Mouse (Mus musculus) thymus, postnatal 10 days (tissue): ENCODE results near the gene Kdm5c.
"Not testable (repeated sequence)": the region's sequence is repeated elsewhere in the genome, so short reads cannot be mapped to it uniquely, and the experiment has no call there.

ENCODE experiments used
- DNase-seq, 2 experiments: peaks; one replicate each; pipeline ENCODE4 v3.0.0; 2021; ENCODE audit warnings: low spot score in 2 of 2

The Kdm5c gene

GRCm38 (mm10) chrX:152232781-152233763 lies at the start of gene Kdm5c:
Gene Kdm5c, plus strand, starts transcription at chrX:152233020.
- DNase-seq = peak; percentile 82 to 95

DNA sequence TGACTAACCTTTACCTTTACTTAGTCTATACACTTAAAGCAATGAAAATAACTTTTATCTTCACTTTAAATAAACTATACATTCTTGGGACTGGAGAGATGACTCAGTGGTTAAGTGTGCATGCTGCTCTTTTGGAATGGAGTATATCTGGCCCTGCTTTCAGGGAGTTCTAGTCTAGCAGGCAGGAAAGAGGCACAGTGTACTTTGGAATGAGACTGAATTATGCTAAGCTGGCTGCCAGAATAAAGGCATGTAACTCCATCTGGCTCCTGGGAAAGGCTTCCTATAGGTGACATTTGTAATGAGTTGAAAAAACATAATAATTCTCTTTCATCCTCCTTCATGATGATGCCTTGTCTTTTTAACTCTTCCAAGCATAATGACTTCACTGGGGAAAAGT lies 45.7 kb upstream of the Kdm5c start:
- no peak for DNase-seq

- DNase-seq = no peak
These were observed 41.6 kb upstream of the Kdm5c start for GRCm38 (mm10) chrX:152191266-152191665.

DNA sequence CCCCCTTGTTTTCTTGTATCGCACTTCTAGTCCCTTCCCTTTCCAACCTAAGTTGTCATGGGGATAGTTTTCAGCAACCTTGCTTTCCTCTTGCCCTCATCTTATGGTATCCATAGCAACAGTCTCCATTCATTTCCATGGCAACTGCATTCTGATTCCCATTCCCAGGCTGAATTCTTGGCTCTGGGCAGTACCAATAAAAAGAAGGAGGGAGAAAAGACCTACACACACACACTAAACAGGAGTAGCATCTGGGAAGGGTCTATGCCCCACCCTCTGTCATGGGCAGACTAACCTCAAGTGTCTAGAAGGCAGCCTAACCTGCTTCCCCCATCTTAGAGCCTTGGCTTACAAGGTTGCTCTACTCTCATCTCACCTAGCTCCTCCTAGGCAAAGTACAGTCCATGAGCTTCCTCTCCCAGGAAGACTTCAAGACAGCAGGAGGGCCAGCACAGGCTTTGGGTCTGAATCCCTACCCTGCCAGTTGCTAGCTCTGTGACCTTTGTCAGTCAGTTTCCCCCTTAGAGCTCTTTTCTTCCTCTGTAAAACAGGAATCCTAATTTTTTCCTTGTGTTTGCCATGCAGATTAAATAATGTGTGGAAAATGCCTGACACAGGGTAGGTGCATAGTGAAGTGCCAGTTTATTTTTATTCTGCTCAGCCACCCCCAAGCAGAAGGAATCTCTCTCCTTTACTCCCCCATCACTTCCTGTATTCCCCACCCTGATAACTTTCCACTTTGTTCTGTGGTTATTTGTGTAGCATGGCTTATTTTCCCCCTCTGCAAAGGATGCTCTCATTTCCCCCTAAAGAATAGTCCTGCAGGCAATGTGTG lies 34.8 kb upstream of the Kdm5c start:
- no peak for DNase-seq

GRCm38 (mm10) chrX:152201737-152202421 lies 30.9 kb upstream of the Kdm5c start:
- no peak for DNase-seq

DNA sequence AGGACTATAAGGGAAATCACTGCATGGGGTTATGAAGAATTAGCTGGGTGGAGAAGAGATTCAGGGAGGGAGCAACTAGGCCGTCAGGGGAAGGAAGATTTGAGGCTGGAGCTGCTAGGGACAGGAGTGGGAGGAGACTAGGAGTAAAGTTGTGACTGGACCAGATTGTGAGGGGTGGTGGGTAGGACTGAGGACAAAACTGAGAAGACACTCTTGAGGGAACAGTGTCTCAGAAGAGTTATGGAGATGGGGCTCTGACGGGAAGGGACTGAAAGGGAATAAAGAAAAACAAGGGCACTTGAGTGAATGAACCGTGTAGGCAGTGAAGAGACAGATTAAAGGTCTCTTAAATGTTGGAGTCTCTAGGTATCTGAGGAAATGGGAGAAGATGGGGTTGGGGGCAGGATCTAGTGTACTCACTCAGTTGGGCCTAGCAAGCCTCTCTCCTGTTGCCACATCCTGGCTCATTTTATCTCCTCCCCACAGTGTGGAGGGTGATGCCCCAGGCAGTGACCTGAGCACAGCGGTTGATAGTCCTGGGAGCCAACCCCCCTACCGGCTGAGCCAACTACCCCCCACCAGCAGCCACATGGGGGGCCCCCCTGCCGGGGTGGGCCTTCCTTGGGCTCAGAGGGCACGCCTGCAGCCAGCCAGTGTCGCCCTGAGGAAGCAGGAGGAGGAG lies 30.3 kb upstream of the Kdm5c start:
- DNase-seq = no peak

- no peak for DNase-seq
These were observed 29.6 kb upstream of the Kdm5c start for GRCm38 (mm10) chrX:152203247-152203646.

DNA sequence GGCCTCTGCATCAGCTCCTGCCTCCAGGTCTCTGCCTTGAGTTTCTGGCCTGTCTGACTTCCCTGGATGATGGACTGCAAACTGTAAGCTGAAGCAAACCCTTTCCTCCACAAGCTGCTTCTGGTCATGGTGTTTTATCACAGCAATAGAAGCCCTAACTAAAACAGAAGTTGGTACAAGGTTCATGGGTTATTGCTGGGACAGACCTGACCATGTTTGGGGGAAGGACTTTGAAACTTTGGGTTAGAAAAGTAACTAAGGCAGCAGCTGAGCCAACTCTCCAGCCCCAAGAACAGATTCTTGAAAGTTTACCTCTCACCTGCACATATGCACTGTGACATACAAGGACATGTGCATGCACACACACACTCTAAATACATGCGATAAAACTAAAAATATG lies 27.3 kb upstream of the Kdm5c start:
- no peak for DNase-seq

- no peak for DNase-seq
These were observed 18.1 kb upstream of the Kdm5c start for GRCm38 (mm10) chrX:152214703-152215102.

DNA sequence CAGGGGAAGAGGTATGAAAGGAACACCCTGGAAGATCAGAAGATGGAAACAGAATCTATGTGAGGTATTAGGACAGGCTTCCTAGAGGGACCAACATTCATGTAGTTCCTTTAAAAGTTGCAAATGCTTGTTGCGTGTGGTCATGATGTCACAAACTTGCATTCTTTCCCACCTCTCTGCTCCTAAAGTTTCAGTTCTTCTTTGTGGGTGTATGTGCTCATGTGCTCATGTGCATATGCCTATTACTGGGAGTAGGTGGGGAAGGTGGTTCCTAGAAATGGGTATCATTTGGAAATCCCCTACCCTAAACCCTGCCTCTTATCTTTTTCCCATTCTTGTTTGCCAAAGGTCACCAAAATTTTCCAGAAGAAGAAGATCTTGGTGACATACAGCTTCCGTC lies 14.3 kb upstream of the Kdm5c start:
- DNase-seq = no peak

DNA sequence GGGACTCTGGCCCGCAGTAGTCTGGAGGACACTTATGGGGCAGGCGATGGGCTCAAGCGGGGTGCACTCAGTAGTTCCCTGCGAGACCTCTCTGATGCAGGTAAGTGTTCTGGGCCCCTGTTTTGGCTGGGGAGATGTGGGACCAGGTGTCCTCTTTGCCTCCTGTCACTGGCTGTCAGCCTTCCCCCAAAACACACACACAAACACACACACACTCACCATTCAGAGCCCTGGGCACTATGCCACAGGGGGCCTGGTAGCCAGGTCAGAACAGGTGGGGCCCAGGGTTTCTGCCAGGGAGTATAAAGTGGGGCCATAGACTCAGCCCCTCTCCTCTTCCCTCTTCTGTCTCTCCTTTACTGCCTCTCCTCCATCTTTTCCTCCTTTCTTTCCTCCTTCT lies 11.1 kb upstream of the Kdm5c start:
- no peak for DNase-seq

DNA sequence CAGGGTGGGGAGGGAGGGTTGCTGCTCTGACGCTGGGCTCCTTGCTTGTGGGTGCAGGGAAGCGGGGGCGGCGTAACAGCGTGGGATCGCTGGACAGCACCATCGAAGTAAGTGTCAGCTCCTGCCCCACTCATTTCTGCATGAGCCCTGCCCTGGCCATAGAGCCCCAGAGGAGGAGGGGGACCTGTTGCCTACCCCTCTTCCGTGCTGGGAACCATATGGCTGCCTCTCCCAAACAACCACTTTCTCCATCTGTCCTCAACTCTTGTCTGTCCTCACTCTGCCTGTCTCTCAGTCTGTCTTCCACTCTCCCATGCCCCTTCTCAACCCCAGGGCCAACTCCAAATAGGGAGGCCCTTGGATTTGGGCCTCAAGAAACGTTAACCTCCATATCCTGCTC lies 10.6 kb upstream of the Kdm5c start:
- DNase-seq = no peak

DNA sequence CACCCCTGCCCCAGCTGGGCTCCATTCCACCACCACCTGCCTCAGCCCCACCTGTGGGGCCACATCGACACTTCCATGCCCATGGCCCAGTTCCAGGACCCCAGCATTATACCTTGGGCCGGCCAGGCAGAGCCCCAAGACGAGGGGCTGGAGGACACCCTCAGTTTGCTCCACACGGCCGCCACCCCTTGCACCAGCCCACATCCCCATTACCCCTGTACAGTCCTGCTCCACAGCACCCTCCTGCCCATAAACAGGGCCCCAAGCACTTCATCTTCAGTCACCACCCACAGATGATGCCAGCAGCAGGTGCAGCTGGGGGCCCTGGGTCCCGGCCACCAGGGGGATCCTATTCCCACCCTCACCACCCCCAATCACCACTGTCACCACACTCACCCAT lies 9.5 kb upstream of the Kdm5c start:
- DNase-seq = no peak

- no peak for DNase-seq
These were observed 8.5 kb upstream of the Kdm5c start for GRCm38 (mm10) chrX:152224280-152224679.

- no peak for DNase-seq
These were observed 1.3 kb downstream of the Kdm5c start for GRCm38 (mm10) chrX:152234125-152234524.

GRCm38 (mm10) chrX:152235758-152236157 lies 2.9 kb downstream of the Kdm5c start:
- no peak for DNase-seq

DNA sequence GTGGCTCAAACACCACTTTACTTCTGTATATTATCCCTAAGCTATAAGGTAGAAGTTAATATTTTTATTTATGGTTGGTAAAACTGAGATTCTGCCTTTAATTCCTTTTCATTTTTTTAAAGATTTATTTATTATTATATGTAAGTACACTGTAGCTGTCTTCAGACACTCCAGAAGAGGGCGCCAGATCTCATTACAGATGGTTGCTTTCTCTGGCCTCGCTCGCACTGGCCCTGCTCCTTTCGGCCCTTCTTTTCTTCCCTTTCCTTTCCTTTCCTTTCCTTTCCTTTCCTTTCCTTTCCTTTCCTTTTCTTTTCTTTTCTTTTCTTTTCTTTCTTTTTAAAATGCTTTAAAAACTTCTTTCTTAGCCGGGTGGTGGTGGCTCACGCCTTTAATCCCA lies 10.3 kb downstream of the Kdm5c start:
- not testable (repeated sequence) for DNase-seq

GRCm38 (mm10) chrX:152244492-152245189 lies 11.8 kb downstream of the Kdm5c start:
- no peak for DNase-seq

DNA sequence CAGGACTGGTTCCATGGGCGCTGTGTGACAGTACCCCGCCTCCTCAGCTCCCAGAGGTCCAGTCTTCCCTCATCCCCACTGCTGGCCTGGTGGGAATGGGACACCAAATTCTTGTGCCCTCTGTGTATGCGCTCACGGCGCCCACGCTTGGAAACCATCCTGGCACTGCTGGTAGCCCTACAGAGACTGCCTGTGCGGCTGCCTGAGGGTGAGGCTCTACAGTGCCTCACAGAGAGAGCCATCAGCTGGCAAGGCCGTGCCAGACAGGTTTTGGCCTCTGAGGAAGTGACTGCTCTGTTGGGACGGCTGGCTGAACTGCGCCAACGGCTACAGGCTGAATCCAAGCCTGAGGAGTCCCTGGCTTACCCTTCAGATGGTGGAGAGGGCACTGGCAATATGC lies 38.4 kb downstream of the Kdm5c start:
- no peak for DNase-seq

GRCm38 (mm10) chrX:152279384-152279783 lies 46.6 kb downstream of the Kdm5c start:
- no peak for DNase-seq

- no peak for DNase-seq
These were observed 51.9 kb downstream of the Kdm5c start for GRCm38 (mm10) chrX:152284746-152285145.
